Mouse (Mus musculus) midbrain, embryonic 14.5 days (tissue): Measurements from ENCODE around the gene Zfp704. TPM values are rescaled to one million over a fixed set of nuclear protein-coding genes. Genes with fewer than 3 reads are reported as not detected.

Experiments
- ATAC-seq: fragments of 200-750 bp; cut with Nextera tagmentation; 2 replicates; pipeline ENCODE4 v1.8.0; 2017; ENCODE audit warnings: moderate number of reproducible peaks, moderate library complexity; ENCODE audit not compliant: low FRiP score, low TSS enrichment
- DNase-seq: peaks from one replicate; pipeline ENCODE4 v3.0.0-alpha.2; 2015
- H3K27ac ChIP-seq: fragments of 300-500 bp; sonication (generic); replicated peaks from 2 replicates; pipeline ENCODE4 v1.5.1; 2014; ENCODE audit warnings: mild to moderate bottlenecking, low read depth, low read length, moderate library complexity
- H3K27me3 ChIP-seq: fragments of 300-500 bp; sonication (generic); 2 replicates; pipeline ENCODE4 v1.6.1; 2014; ENCODE audit warnings: low read length, control low read depth, mixed read lengths; ENCODE audit not compliant: control insufficient read depth, insufficient read depth
- H3K36me3 ChIP-seq: fragments of 300-500 bp; sonication (generic); 2 replicates; pipeline ENCODE4 v1.6.1; 2014; ENCODE audit warnings: low read length, control low read depth; ENCODE audit not compliant: control insufficient read depth, insufficient read depth
- H3K4me1 ChIP-seq: fragments of 300-500 bp; sonication (generic); 2 replicates; pipeline ENCODE4 v1.6.1; 2014; ENCODE audit warnings: mild to moderate bottlenecking, antibody characterized with exemption, low read length, control low read depth; ENCODE audit not compliant: control insufficient read depth, insufficient read depth
- H3K4me2 ChIP-seq: fragments of 300-500 bp; sonication (generic); 2 replicates; pipeline ENCODE4 v1.6.1; 2014; ENCODE audit warnings: mild to moderate bottlenecking, low read length, moderate library complexity
- H3K4me3 ChIP-seq: fragments of 300-500 bp; sonication (generic); replicated peaks from 2 replicates; pipeline ENCODE4 v1.5.1; 2014; ENCODE audit warnings: low read depth, low read length
- H3K9ac ChIP-seq: fragments of 300-500 bp; sonication (generic); replicated peaks from 2 replicates; pipeline ENCODE4 v1.6.1; 2014; ENCODE audit warnings: mild to moderate bottlenecking, low read length, moderate library complexity
- H3K9me3 ChIP-seq: fragments of 300-500 bp; sonication (generic); 2 replicates; pipeline ENCODE4 v1.6.1; 2016; ENCODE audit warnings: low read length, control low read depth, mixed read lengths; ENCODE audit not compliant: control insufficient read depth
- WGBS: fragments of 180-500 bp; shearing (Covaris S2); extraction: QIAGEN DNeasy Blood & Tissue Kit; methylation state at CpG from one replicate; pipeline ENCODE4 v1.1.7; 2014; 5-methylcytosine and 5-hydroxymethylcytosine counted together
- polyA plus RNA-seq: library from polyadenylated mRNA; unstranded; fragments of >200 nt; fragmentation: Nextera tagmentation; extraction: Ambion mirVana; gene quantifications from 2 replicates; pipeline ENCODE4 v1.2.1, GENCODE M21; 2014

Gene Zfp704
- polyA plus RNA-seq, 1 experiment from 2014 or later = 14.8 TPM

- DNase-seq (no peak), ATAC-seq (no peak)
- no peaks in the 10 kb centered on the region for H3K36me3 ChIP-seq
- H3K9me3 ChIP-seq = no peaks in the 10 kb centered on the region
- WGBS = 84% methylated on average over 9 of the region's 9 CpGs
- no peaks in the 10 kb centered on the region for H3K27me3 ChIP-seq
- no peak overlapping the region for H3K4me2 ChIP-seq
- H3K27ac ChIP-seq = no peak overlapping the region
- H3K9ac ChIP-seq = no peak overlapping the region
- peaks cover 12% of the 10 kb centered on the region for H3K4me1 ChIP-seq
- H3K4me3 ChIP-seq = no peak overlapping the region
These were observed 204.5 kb downstream of the Zfp704 start for GRCm38 (mm10) chr3:9405341-9405740.

DNA sequence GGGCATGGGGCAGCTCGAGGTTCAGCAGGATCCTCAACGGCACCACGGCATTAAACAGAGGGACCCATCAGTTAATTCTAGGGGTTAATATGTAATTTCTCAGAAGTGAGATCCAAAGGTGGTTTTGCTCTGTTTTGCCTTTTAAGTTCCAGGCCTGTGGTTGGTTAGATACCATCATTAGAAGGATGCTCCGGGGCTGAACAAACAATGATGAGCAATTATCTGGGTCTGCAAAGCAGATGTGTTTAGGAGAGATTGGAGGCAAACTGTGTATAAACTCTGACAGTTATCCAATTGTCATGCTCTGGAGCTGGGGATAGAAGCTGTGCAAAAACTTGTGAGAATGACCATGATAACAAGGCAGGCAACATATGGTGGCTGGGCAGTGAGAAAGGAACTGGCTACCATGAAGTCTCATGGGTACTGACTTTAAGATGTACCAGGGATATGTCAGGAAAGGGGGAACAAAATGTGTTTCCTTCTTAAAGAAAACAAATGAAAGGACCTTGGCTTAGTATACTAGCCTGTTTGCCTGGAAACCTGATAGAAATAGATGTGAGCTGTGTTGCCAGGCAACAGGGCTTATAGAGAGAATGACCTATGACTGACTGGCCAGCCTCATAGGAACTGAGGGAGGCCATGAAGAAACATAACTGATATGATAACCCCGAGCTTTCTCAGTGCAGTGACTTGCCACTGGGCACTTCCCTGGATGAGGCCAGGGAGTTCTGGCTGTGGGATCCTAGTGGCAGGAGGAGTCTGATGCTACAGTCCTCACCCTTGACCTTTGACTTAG lies 206.4 kb downstream of the Zfp704 start:
- 63% methylated on average over 5 of the region's 5 CpGs for WGBS
- H3K27ac ChIP-seq = peak overlapping the region; percentile 1; the same call in 1 of the 2 replicates

DNA sequence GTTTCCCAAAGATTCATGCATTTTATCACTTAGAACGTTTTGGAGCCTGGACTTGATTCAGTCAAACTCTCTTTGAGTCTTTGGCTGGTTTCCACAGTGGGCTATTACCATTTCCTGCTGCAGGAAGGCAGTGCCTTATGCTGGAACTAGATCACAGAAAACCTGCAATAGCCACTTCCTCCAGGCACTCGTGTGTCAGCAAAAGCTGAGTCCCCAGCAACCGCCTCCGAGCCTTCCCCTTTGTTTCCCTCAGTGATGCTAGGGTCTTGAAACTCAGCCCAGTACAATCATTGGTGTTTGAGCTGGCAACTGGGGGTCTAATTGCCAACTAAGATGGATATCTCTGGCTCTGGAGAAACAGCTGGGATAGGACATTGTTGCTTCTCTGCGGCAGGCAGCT lies 207.0 kb downstream of the Zfp704 start:
- H3K9me3 ChIP-seq = no peaks in the 10 kb centered on the region
- H3K4me1 ChIP-seq = peaks cover 12% of the 10 kb centered on the region
- no peak overlapping the region for H3K9ac ChIP-seq
- no peak for ATAC-seq
- no peaks in the 10 kb centered on the region for H3K27me3 ChIP-seq
- no peak overlapping the region for H3K4me3 ChIP-seq
- peak overlapping the region; percentile 1; the same call in 1 of the 2 replicates for H3K27ac ChIP-seq
- 33% methylated on average over 5 of the region's 5 CpGs for WGBS
- peak; percentile 74 for DNase-seq
- H3K36me3 ChIP-seq = no peaks in the 10 kb centered on the region
- H3K4me2 ChIP-seq = no peak overlapping the region

More for the DNA sequence above, 206.4 kb downstream of the Zfp704 start:
- Histone ChIP-seq H3K4me2 (no peak overlapping the region), H3K4me3 (no peak overlapping the region), H3K36me3 (no peaks in the 10 kb centered on the region), H3K4me1 (peaks cover 12% of the 10 kb centered on the region), H3K9me3 (no peaks in the 10 kb centered on the region), H3K9ac (no peak overlapping the region; the same call in 1 of the 2 replicates), H3K27me3 (no peaks in the 10 kb centered on the region)
- DNase-seq (peak; percentile 56), ATAC-seq (0 out of 2 replicates have a peak, but pooled peaks have one; percentile 15)

- DNase-seq (no peak), ATAC-seq (no peak)
- 75% methylated on average over 5 of the region's 5 CpGs for WGBS
- no peak overlapping the region for H3K4me2 ChIP-seq
- no peaks in the 10 kb centered on the region for H3K27me3 ChIP-seq
- peaks cover 12% of the 10 kb centered on the region for H3K4me1 ChIP-seq
- no peaks in the 10 kb centered on the region for H3K36me3 ChIP-seq
- no peak overlapping the region for H3K27ac ChIP-seq
- no peaks in the 10 kb centered on the region for H3K9me3 ChIP-seq
- H3K9ac ChIP-seq = no peak overlapping the region
- no peak overlapping the region for H3K4me3 ChIP-seq
These were observed 207.5 kb downstream of the Zfp704 start for GRCm38 (mm10) chr3:9402345-9402744.

GRCm38 (mm10) chr3:9401685-9402084 lies 208.2 kb downstream of the Zfp704 start:
- H3K4me1 ChIP-seq = peaks cover 12% of the 10 kb centered on the region
- no peak for DNase-seq
- ATAC-seq = no peak

DNA sequence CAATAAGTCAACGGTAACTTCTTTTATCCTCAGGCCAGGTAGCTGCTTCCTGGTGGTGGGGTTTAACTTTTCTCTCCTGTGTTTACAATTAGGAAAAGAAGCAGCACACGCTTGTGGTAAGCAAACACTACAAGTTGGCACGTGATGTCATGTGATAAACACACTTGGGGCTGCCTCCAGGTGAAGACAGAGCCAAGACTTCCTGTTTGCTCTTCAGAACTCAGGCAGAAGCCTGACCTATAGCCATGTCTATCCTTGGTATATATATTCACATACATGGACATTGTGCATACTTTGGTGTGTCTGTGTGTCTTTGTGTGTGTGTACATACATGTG lies 209.0 kb downstream of the Zfp704 start:
- H3K27ac ChIP-seq = no peak overlapping the region

More at GRCm38 (mm10) chr3:9401685-9402084, 208.2 kb downstream of the Zfp704 start:
- Histone ChIP-seq H3K27ac (no peak overlapping the region), H3K9me3 (no peaks in the 10 kb centered on the region), H3K36me3 (no peaks in the 10 kb centered on the region), H3K9ac (no peak overlapping the region), H3K4me3 (no peak overlapping the region), H3K27me3 (no peaks in the 10 kb centered on the region), H3K4me2 (no peak overlapping the region)
- WGBS = 36% methylated on average over 6 of the region's 6 CpGs

GRCm38 (mm10) chr3:9400201-9400885 lies 209.5 kb downstream of the Zfp704 start:
- Histone ChIP-seq H3K4me3 (no peak overlapping the region), H3K9ac (no peak overlapping the region), H3K4me1 (peaks cover 12% of the 10 kb centered on the region), H3K36me3 (no peaks in the 10 kb centered on the region), H3K27me3 (no peaks in the 10 kb centered on the region), H3K9me3 (no peaks in the 10 kb centered on the region), H3K4me2 (no peak overlapping the region), H3K27ac (no peak overlapping the region)
- WGBS = 57% methylated on average over 3 of the region's 3 CpGs
- peak; percentile 48; the same call in 1 of the 2 replicates for ATAC-seq
- DNase-seq = peak; percentile 89

More for the DNA sequence above, 209.0 kb downstream of the Zfp704 start:
- no peak overlapping the region for H3K4me3 ChIP-seq
- no peak for DNase-seq
- no peak for ATAC-seq
- H3K9me3 ChIP-seq = no peaks in the 10 kb centered on the region
- peaks cover 12% of the 10 kb centered on the region for H3K4me1 ChIP-seq
- 74% methylated on average over 3 of the region's 3 CpGs for WGBS
- H3K36me3 ChIP-seq = no peaks in the 10 kb centered on the region
- no peaks in the 10 kb centered on the region for H3K27me3 ChIP-seq
- no peak overlapping the region for H3K9ac ChIP-seq
- H3K4me2 ChIP-seq = no peak overlapping the region

DNA sequence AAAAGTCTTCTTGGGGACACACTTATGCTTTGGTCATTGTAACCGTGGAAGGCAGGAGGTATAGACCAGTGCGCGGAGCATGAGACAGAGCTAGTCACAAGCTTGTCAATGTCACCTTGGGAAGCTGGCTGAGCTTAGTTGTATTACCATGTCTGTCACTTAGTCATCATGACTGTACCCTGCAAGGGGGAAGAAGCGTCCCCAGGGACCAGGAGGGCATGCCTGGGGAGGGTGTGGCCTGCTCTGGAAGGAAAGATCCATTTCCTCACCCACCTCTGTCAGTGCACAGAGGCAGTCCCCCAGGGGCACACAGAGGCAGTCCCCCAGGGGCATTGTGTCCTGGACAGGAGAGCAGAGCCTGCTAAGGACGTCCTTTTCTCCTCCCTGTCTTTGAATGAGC lies 211.6 kb downstream of the Zfp704 start:
- Histone ChIP-seq H3K27me3 (no peaks in the 10 kb centered on the region), H3K27ac (no peak overlapping the region), H3K9me3 (no peaks in the 10 kb centered on the region), H3K4me1 (peaks cover 6% of the 10 kb centered on the region), H3K9ac (no peak overlapping the region), H3K36me3 (no peaks in the 10 kb centered on the region), H3K4me3 (no peak overlapping the region), H3K4me2 (no peak overlapping the region)
- ATAC-seq = no peak
- WGBS = 71% methylated on average over 5 of the region's 5 CpGs
- no peak for DNase-seq
